13 mouse cellular contexts compared by ENCODE assay signal in the genomic region with DNA sequence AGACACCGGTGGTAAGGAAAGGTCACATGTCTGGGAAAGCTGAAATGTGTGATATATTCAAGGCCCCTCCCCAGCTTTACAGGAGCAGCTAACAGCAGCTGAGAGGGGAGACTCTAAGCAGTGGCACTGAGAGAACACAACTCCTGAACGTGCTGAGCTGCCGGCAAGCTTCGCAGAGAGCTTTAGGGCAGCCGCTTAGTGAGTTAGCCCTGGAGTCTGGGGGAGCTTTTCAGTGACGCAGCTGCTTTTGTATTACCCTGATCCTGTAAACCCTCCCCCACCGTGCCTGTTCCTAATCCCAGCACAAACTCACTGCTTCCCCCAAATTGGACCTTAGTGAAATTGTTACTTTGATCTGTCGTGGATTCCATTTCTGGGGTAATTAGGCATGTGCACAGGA.
DNase-seq lines count a peak whose midpoint lies in the region; ATAC-seq and TF ChIP-seq lines count a peak whose summit lies in the region.
"Had no signal": no experiment of that assay in that cellular context is flagged by ENCODE, and none has a peak within 500 bp of the region (broad histone marks: within the 10 kb centered on the region; RNA-seq: fewer than 3 reads in every experiment).

No protein-coding gene starts in this region.

- 0 out of 2 replicates have a peak, but pooled peaks have one; percentile 10 for ATAC-seq in kidney, embryonic 16.5 days (ENCODE audit: low FRiP score, low TSS enrichment)
- ATAC-seq in embryonic facial prominence, embryonic 13.5 days (ENCODE audit: insufficient number of reproducible peaks, insufficient read depth, low FRiP score, low TSS enrichment, low read depth): no peak
- ATAC-seq in hindbrain, postnatal 0 days: no peak
- no peak for ATAC-seq in neural tube, embryonic 12.5 days (ENCODE audit: low FRiP score, low read depth)
- ATAC-seq: intestine, postnatal 0 days had no signal

- H3K36me3 ChIP-seq in kidney, embryonic 16.5 days (ENCODE audit: insufficient read depth, low read length): no peaks in the 10 kb centered on the region
- no peaks in the 10 kb centered on the region for H3K36me3 ChIP-seq in embryonic facial prominence, embryonic 13.5 days
- H3K36me3 ChIP-seq in hindbrain, postnatal 0 days (ENCODE audit: insufficient read depth, low read length): no peaks in the 10 kb centered on the region
- H3K36me3 ChIP-seq in neural tube, embryonic 12.5 days: no peaks in the 10 kb centered on the region
- H3K36me3 ChIP-seq: lung, embryonic 15.5 days had no signal

- peaks cover 27% of the 10 kb centered on the region for H3K4me1 ChIP-seq in kidney, embryonic 16.5 days (ENCODE audit: insufficient read depth, low read length)
- peaks cover 42% of the 10 kb centered on the region for H3K4me1 ChIP-seq in embryonic facial prominence, embryonic 13.5 days
- H3K4me1 ChIP-seq in hindbrain, postnatal 0 days (ENCODE audit: insufficient read depth, low read length): peaks cover 21% of the 10 kb centered on the region
- peaks cover 41% of the 10 kb centered on the region for H3K4me1 ChIP-seq in neural tube, embryonic 12.5 days
- no peaks in the 10 kb centered on the region for H3K4me1 ChIP-seq in lung, adult 2 months (ENCODE audit: control insufficient read depth, insufficient read depth, low read length)

- H3K27me3 ChIP-seq in kidney, embryonic 16.5 days (ENCODE audit: insufficient read depth, low read length): no peaks in the 10 kb centered on the region
- peaks cover 12% of the 10 kb centered on the region; the same call in 1 of the 2 replicates for H3K27me3 ChIP-seq in embryonic facial prominence, embryonic 13.5 days
- H3K27me3 ChIP-seq in hindbrain, postnatal 0 days (ENCODE audit: insufficient read depth, low read length): no peaks in the 10 kb centered on the region
- peaks cover 9% of the 10 kb centered on the region; the same call in 1 of the 2 replicates for H3K27me3 ChIP-seq in neural tube, embryonic 12.5 days (replicated peaks)
- H3K27me3 ChIP-seq: lung, embryonic 15.5 days had no signal

- TF ChIP-seq CTCF in hindbrain, postnatal 0 days (IDR thresholded peaks at IDR 0.05; ENCODE audit: low read depth): no peak
- no peak for TF ChIP-seq CTCF in lung, adult 2 months (IDR thresholded peaks at IDR 0.05; ENCODE audit: insufficient read depth, low read length)

- WGBS in kidney, embryonic 16.5 days: 9% methylated on average over 8 of the region's 8 CpGs
- WGBS in embryonic facial prominence, embryonic 13.5 days: 5% methylated on average over 8 of the region's 8 CpGs
- WGBS in hindbrain, postnatal 0 days: 15% methylated on average over 8 of the region's 8 CpGs
- WGBS in neural tube, embryonic 12.5 days: 4% methylated on average over 8 of the region's 8 CpGs
- WGBS in lung, adult 2 months: 41% methylated on average over 8 of the region's 8 CpGs

- no peak for TF ChIP-seq POLR2A in lung, adult 2 months (IDR thresholded peaks at IDR 0.05; ENCODE audit: borderline replicate concordance, extremely low read depth, low read depth, low read length)

- no peak overlapping the region for H3K4me3 ChIP-seq in kidney, embryonic 16.5 days (ENCODE audit: low read length)
- no peak overlapping the region for H3K4me3 ChIP-seq in embryonic facial prominence, embryonic 13.5 days
- no peak overlapping the region for H3K4me3 ChIP-seq in hindbrain, postnatal 0 days (ENCODE audit: low read length)
- H3K4me3 ChIP-seq in neural tube, embryonic 12.5 days: no peak overlapping the region
- H3K4me3 ChIP-seq in lung, adult 2 months (replicated peaks; ENCODE audit: extremely low read depth, low read depth, low read length): no peak overlapping the region
- H3K4me3 ChIP-seq: lung, embryonic 15.5 days had no signal

- no peak overlapping the region for H3K9ac ChIP-seq in kidney, embryonic 16.5 days (replicated peaks; ENCODE audit: low read length)
- 0 out of 2 replicates have a peak overlapping the region, but pooled peaks have one; percentile 23 for H3K9ac ChIP-seq in embryonic facial prominence, embryonic 13.5 days
- H3K9ac ChIP-seq in hindbrain, postnatal 0 days (replicated peaks; ENCODE audit: low read length): no peak overlapping the region
- no peak overlapping the region for H3K9ac ChIP-seq in neural tube, embryonic 12.5 days
- H3K9ac ChIP-seq: lung, embryonic 15.5 days had no signal

- H3K27ac ChIP-seq in kidney, embryonic 16.5 days (ENCODE audit: low read length): no peak overlapping the region
- H3K27ac ChIP-seq in embryonic facial prominence, embryonic 13.5 days: no peak overlapping the region
- H3K27ac ChIP-seq in hindbrain, postnatal 0 days: no peak overlapping the region
- no peak overlapping the region for H3K27ac ChIP-seq in neural tube, embryonic 12.5 days
- H3K27ac ChIP-seq: lung, embryonic 15.5 days had no signal

- no peaks in the 10 kb centered on the region; the same call in 1 of the 2 replicates for H3K9me3 ChIP-seq in kidney, embryonic 16.5 days (ENCODE audit: low read length)
- no peaks in the 10 kb centered on the region for H3K9me3 ChIP-seq in embryonic facial prominence, embryonic 13.5 days
- no peaks in the 10 kb centered on the region for H3K9me3 ChIP-seq in hindbrain, postnatal 0 days (ENCODE audit: low read length)
- no peaks in the 10 kb centered on the region for H3K9me3 ChIP-seq in neural tube, embryonic 12.5 days
- H3K9me3 ChIP-seq: lung, embryonic 15.5 days had no signal

- H3K4me2 ChIP-seq in kidney, embryonic 16.5 days (replicated peaks; ENCODE audit: low read depth, low read length): no peak overlapping the region
- peak overlapping the region; percentile 23; the same call in 1 of the 2 replicates for H3K4me2 ChIP-seq in embryonic facial prominence, embryonic 13.5 days
- H3K4me2 ChIP-seq in hindbrain, postnatal 0 days (ENCODE audit: low read depth, low read length): no peak overlapping the region
- H3K4me2 ChIP-seq in neural tube, embryonic 12.5 days (replicated peaks): 0 out of 2 replicates have a peak overlapping the region, but pooled peaks have one; percentile 4
- H3K4me2 ChIP-seq: lung, embryonic 15.5 days had no signal

- no peak for DNase-seq in kidney, adult 9 months
- peak; percentile 25 for DNase-seq in hindbrain, postnatal 0 days (ENCODE audit: low spot score)
- DNase-seq in lung, adult 2 months: no peak
- DNase-seq in thymus, postnatal 4 days: no peak
- DNase-seq in Muller cell, postnatal 12 days (ENCODE audit: inconsistent ontology term): no peak
- DNase-seq: B cell, adult 2 months; cerebellum, postnatal 25 days; left cerebral cortex, postnatal 4 days had no signal

Comparison
In these comparisons a context has a peak if more than half of its experiments do, and no peak if none do; other contexts are left out.
1. H3K4me2 ChIP-seq: peak in embryonic facial prominence, embryonic 13.5 days (single experiment) and neural tube, embryonic 12.5 days (single experiment); none in kidney, embryonic 16.5 days (single experiment) and hindbrain, postnatal 0 days (single experiment).